Mouse (Mus musculus): ENCODE results near the gene Gm21977.
"Not testable (repeated sequence)": the region's sequence is repeated elsewhere in the genome, so short reads cannot be mapped to it uniquely, and the experiment has no call there.

Gene Gm21977

DNA sequence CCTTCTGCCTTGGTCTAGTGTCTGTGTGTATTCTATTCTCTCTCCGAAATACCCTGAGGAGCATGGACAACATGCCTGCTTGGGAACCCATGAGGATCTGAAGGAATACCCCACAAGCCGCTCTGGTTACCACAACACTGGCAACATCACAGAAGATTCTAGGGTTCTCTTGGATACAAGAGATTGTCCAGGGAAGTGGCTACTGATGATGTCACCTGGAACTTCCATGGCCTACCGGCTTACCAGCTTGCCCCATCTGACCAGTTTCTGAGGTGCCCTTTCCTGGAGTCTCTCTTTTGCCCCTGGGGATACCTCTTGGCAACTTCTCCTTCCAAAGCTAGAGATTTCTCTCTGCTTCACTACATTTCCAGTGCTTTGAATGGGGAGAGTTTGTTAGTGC is at the start of gene Gm21977:
Gene Gm21977, minus strand, starts transcription at position 101 of the 400 bp plus-strand sequence.
- ATAC-seq (ENCODE audit: insufficient number of reproducible peaks, low FRiP score, low TSS enrichment) = not testable (repeated sequence)
